Mouse (Mus musculus) lung, adult 2 months (tissue): ENCODE results near the gene Mad1l1.

Experiments used
- CTCF ChIP-seq: fragments of 200-500 bp; IDR thresholded peaks from 2 replicates; pipeline ENCODE4 v1.5.1; 2011; ENCODE audit warnings: mild to moderate bottlenecking, low read length, control low read depth; ENCODE audit not compliant: insufficient read depth
- POLR2A ChIP-seq: fragments of 200-500 bp; IDR thresholded peaks from 2 replicates; pipeline ENCODE4 v1.6.1; 2011; ENCODE audit warnings: low read depth, mild to moderate bottlenecking, control low read depth, low read length, borderline replicate concordance; ENCODE audit errors: extremely low read depth

- TF ChIP-seq CTCF (no peak), POLR2A (no peak)
Measured at GRCm38 (mm10) chr5:140076438-140076837, 244.9 kb downstream of the Mad1l1 start.
